Mouse (Mus musculus) left cerebral cortex, adult 11 months (tissue): Measurements from ENCODE around the gene Rpl35a.
A peak's percentile ranks its signal among the peaks of the same experiment; 100 is the strongest.
"Not testable (repeated sequence)": the region's sequence is repeated elsewhere in the genome, so short reads cannot be mapped to it uniquely, and the experiment has no call there.

ENCODE experiments used
- DNase-seq: peaks from one replicate; pipeline ENCODE4 v3.0.0; 2022; ENCODE audit warnings: low spot score

The Rpl35a gene

DNA sequence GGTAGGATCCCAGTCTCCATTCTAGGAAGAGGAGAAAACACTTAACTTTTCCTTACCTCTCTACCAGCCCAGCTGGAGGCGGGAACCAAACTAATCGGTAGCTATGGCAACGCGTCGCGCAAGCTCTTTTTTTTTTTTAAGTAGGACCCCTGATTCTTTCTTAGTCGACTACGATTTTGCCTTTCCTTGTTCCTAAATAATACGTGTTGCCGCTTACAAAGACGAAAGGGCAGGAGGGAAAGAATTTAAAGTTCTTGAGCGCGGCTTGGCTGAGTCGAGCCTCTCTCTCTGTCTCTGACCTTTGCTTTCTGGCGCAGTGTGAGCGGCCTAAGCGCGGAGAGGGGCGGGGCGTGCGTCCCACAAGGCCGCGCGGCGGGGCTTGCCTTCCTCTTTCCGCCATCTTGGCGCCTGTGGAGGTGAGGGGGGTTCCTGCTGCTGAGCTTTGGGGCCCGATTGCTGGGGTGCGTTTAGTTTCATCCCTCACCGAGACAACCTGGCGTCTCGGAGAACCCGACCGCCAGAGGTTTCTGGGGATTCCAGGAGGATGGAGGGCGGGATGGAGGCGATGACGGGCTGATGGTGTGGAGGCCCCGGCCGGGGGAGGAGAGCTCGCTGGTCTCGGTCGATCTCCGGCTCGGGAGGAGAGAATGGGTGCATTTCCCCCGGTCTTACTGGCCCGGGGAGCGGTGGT is at the start of gene Rpl35a, which contains the start of gene Iqcg:
Gene Rpl35a, plus strand, starts transcription at position 359 of the 691 bp plus-strand sequence.
Gene Iqcg, minus strand, starts transcription at position 124 of the 691 bp plus-strand sequence.
- peak; percentile 76 for DNase-seq

GRCm38 (mm10) chr16:33006888-33007287 is 49.4 kb upstream of the Rpl35a start:
- no peak for DNase-seq

DNA sequence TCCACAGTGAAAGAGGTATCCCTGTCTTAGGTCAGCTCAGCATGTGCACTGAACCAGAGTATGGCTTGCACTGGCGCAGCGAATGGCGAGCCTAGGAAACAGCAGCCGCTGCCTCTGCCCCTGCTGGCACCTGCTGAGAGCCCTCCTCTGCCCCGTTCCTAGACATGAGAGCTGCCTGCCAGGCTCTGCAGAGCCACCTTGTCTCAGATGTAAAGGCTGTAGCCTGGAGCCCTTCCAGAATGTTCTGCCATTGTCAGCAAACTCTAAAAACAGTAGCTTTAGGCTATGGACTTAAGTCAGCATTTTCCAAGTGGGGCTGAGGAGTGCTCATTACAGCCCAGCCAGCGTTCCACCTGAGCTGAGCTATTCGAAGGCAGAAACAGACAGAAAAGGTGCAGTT is 48.8 kb upstream of the Rpl35a start:
- DNase-seq = no peak

GRCm38 (mm10) chr16:33010166-33010565 is 46.1 kb upstream of the Rpl35a start:
- no peak for DNase-seq

DNA sequence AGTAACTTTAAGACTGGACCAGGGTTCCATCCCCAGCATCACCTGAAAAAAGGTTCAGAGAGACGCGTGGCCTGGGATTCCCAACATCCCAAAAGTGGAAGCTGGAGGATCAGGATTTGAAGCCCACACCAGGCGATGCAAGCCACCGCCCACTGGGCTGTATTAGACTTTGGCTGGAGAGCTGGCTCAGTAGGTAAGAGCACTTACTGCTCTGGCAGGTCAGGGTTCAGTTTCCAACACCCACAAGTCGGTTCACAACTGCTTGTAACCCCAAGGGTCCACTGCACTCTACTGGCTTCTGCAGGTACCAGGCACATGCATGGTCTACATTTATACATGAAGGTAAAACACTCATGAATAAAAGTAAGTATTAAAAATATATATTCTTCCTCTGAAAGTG is 42.5 kb upstream of the Rpl35a start:
- no peak for DNase-seq

GRCm38 (mm10) chr16:33014921-33015320 is 41.3 kb upstream of the Rpl35a start:
- DNase-seq = no peak

- DNase-seq = no peak
These were observed 40.8 kb upstream of the Rpl35a start for GRCm38 (mm10) chr16:33015396-33015907.

DNA sequence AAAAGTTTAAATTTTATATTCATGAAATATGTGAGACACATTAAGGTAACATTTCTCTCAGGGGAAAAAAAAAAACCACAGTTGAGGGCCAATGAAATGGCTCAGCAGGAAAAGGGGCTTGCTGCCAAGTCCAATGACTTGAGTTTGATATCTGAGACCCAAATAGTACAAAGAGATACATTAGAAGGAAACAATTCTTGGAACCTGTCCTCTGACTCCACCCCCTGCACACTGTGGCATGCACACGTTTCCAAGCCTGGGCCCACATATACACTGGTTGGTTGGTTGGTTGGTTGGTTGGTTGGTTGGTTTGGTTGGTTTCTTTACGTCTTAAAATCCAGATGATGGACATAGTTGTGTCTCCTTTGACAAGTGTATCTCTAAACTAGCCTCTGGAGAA is 40.3 kb upstream of the Rpl35a start:
- no peak for DNase-seq

GRCm38 (mm10) chr16:33017677-33018349 is 38.4 kb upstream of the Rpl35a start:
- no peak for DNase-seq

GRCm38 (mm10) chr16:33019117-33019770 is 37.0 kb upstream of the Rpl35a start:
- DNase-seq = no peak

GRCm38 (mm10) chr16:33021381-33021780 is 34.9 kb upstream of the Rpl35a start:
- no peak for DNase-seq

DNA sequence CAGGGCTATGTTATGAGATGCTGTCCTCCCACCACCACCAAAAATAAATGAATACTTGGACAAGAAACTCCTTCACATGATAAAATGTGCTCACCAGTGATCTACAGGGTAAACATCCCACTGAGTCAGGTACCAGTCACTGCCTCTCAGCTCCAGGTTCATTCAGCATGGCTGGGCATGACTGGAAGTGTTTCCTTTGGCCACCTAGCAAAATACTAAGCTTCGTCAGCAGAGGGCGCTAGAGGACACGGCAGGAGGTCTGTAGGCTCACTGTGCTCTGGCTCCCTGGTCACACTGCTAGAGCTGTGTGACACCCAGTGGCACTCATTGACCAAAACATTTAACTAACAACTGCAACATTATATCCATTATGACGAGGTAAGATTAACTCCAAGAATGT is 32.5 kb upstream of the Rpl35a start:
- DNase-seq = peak; percentile 67

DNA sequence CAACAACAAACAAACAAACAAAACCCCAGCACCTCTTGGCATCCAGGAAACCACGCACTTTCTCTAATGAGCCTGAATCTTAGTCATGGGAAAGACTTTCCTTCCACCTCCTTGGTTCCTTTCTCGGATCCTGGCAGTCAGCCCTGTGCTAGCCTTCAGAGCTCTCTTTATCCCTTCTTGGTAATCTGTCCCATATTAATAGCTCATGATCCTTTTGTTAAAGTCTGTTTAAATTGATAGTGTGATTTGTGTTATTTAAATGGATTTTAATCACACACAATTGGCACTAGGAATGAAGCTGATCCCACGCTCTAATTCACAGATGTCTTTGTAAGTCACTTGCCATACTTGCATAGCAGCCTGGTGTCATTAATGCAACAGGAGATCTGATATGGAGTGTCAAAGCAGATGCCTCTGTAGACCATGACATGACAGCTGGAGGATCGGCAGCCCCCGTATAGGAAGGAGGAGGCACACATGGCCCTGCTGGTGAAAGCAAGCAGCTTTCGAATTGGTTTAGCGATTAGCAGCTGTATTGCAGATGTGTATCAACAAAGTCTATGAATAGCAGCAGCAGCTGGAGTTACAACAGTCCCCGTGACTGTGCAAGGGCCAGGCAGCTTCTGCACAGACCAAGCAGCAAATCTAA is 31.7 kb upstream of the Rpl35a start:
- no peak for DNase-seq

DNA sequence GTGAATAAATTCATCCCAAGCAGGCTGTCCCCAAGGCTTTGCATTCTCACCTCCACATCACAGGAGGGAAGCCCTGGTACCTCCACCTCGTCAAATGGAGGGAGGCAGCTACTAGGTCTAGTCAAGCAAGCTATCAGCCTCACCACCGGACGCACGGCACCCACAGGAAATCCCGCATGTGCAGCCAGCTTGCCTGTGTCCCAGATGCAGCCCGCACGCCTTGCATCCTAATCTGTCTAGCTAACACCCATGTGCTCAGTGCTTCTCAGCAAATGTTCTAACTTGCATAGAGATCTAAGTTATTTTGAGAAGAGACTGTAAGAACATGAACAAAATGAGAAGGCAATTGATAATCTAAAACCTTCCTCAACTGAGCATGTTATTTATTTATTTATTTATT is 29.9 kb upstream of the Rpl35a start:
- no peak for DNase-seq

- DNase-seq = no peak
These were observed 20.2 kb upstream of the Rpl35a start for GRCm38 (mm10) chr16:33036006-33036405.

GRCm38 (mm10) chr16:33042682-33043081 is 13.6 kb upstream of the Rpl35a start:
- no peak for DNase-seq

- no peak for DNase-seq
These were observed 13.0 kb upstream of the Rpl35a start for GRCm38 (mm10) chr16:33043268-33043667.

DNA sequence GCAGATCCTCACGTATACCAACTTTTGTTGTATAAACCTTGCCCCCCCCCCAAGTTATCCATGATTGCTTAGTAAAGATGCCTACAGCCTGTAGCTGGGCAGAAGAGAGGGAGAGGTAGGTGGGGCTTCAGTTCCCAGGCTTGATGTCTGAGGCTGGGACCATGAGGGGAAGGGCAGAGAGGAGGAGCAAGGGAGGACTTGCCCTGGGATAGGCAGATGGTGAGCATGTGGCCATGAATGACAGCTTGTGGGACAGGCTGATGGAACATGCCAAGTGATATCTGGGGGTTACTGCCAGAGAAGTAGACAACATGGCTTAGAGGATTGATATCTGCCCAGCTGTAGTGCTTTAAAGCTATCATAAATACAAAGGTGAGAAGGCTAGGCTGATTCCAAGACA is 8.2 kb upstream of the Rpl35a start:
- no peak for DNase-seq

GRCm38 (mm10) chr16:33048686-33049085 is 7.6 kb upstream of the Rpl35a start:
- DNase-seq = no peak

- no peak for DNase-seq
These were observed 6.4 kb upstream of the Rpl35a start for GRCm38 (mm10) chr16:33049809-33050208.

DNA sequence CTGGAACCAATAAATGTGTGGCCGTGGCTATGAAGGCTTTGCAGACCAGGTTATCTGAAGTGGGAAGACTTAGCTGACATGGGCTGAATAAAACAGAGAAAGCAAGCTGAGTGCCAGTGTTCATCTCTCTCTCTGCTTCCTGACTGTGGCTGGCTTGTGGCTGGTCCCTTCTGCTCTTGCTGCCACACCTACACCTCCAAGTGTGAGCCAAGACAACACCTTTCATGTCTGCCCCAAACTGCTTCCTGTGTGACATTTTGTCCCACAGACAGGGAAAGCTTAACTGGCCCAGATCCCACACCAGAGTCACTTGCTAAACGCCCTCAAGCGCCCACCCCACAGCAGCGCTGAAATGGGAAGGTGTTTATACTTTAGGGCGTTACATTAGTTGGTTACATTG is 3.1 kb upstream of the Rpl35a start:
- DNase-seq = no peak

DNA sequence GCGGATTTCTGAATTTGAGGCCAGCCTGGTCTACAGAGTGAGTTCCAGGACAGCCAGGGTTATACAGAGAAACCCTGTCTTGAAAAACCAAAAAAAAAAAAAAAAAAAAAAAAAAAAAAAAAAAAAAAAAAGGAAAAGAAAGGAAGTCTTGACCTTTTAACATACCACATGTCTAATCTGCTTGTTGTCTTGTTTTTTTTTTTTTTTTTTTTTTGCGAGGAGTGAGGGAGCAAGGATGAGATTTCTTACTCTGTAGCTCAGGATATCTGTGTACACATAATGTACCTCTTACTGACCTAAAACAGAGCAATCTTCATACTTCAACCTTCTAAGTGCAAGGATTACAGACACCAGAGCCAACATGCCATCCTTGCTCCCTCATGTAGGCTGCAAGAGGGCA is 1.3 kb upstream of the Rpl35a start:
- not testable (repeated sequence) for DNase-seq
